Mouse (Mus musculus) forebrain, embryonic 10.5 days (tissue): ENCODE results near the gene Spata31d1a. TPM values are rescaled to one million over a fixed set of nuclear protein-coding genes. Genes with fewer than 3 reads are reported as not detected.

Source experiments
- DNase-seq: peaks from one replicate; pipeline ENCODE4 v3.0.0-alpha.2; 2017; ENCODE audit warnings: low spot score; ENCODE audit errors: extremely low spot score
- H3K27ac ChIP-seq: fragments of 300-500 bp; sonication (generic); 2 replicates; pipeline ENCODE4 v1.5.1; 2016; ENCODE audit warnings: mild to moderate bottlenecking
- H3K27me3 ChIP-seq: fragments of 300-500 bp; sonication (generic); 2 replicates; pipeline ENCODE4 v1.6.1; 2016; ENCODE audit warnings: mild to moderate bottlenecking; ENCODE audit not compliant: poor library complexity, severe bottlenecking
- H3K36me3 ChIP-seq: fragments of 300-500 bp; sonication (generic); replicated peaks from 2 replicates; pipeline ENCODE4 v1.6.1; 2016; ENCODE audit warnings: mild to moderate bottlenecking, moderate library complexity
- H3K4me1 ChIP-seq: fragments of 300-500 bp; sonication (generic); 2 replicates; pipeline ENCODE4 v1.6.1; 2016
- H3K4me3 ChIP-seq: fragments of 300-500 bp; sonication (generic); 2 replicates; pipeline ENCODE4 v1.5.1; 2016; ENCODE audit warnings: mild to moderate bottlenecking, moderate library complexity
- H3K9me3 ChIP-seq: fragments of 300-500 bp; sonication (generic); 2 replicates; pipeline ENCODE4 v1.6.1; 2016; ENCODE audit warnings: mild to moderate bottlenecking, moderate library complexity
- WGBS: fragments of 180-500 bp; shearing (Covaris S2); methylation state at CpG from one replicate; pipeline ENCODE4 v1.1.7; 2016; 5-methylcytosine and 5-hydroxymethylcytosine counted together
- polyA plus RNA-seq: library from polyadenylated mRNA; unstranded; fragments of >200 nt; fragmentation: Nextera tagmentation; extraction: Ambion mirVana; gene quantifications from 2 replicates; pipeline ENCODE4 v1.2.1, GENCODE M21; 2016

Gene Spata31d1a
- polyA plus RNA-seq, 1 experiment from 2014 or later: 0.04 TPM

GRCm38 (mm10) chr13:59656975-59657388 is 53.1 kb downstream of the Spata31d1a start:
- DNase-seq: no peak
- H3K36me3 ChIP-seq: peaks cover 95% of the 10 kb centered on the region
- WGBS: 26% methylated on average over 4 of the region's 4 CpGs
- no peak overlapping the region for H3K4me3 ChIP-seq
- no peaks in the 10 kb centered on the region for H3K9me3 ChIP-seq
- H3K27me3 ChIP-seq: no peaks in the 10 kb centered on the region
- H3K27ac ChIP-seq: peak overlapping the region; percentile 81
- peaks cover 36% of the 10 kb centered on the region for H3K4me1 ChIP-seq

- DNase-seq: no peak
- Histone ChIP-seq H3K27me3 (no peaks in the 10 kb centered on the region), H3K4me3 (no peak overlapping the region), H3K27ac (peak overlapping the region; percentile 81), H3K9me3 (no peaks in the 10 kb centered on the region), H3K36me3 (peaks cover 95% of the 10 kb centered on the region), H3K4me1 (peaks cover 36% of the 10 kb centered on the region)
- 82% methylated on average over 10 of the region's 10 CpGs for WGBS
Observed at GRCm38 (mm10) chr13:59656316-59656832, 53.8 kb downstream of the Spata31d1a start.

- 93% methylated on average over 15 of the region's 15 CpGs for WGBS
- no peak for DNase-seq
- Histone ChIP-seq H3K4me1 (peaks cover 36% of the 10 kb centered on the region), H3K4me3 (no peak overlapping the region), H3K9me3 (no peaks in the 10 kb centered on the region), H3K36me3 (peaks cover 95% of the 10 kb centered on the region), H3K27ac (peak overlapping the region; percentile 81; the same call in 1 of the 2 replicates), H3K27me3 (no peaks in the 10 kb centered on the region)
Observed at GRCm38 (mm10) chr13:59655718-59656315, 54.3 kb downstream of the Spata31d1a start.

- Histone ChIP-seq H3K27me3 (no peaks in the 10 kb centered on the region), H3K4me3 (no peak overlapping the region), H3K27ac (no peak overlapping the region), H3K9me3 (no peaks in the 10 kb centered on the region), H3K36me3 (peaks cover 95% of the 10 kb centered on the region), H3K4me1 (peaks cover 36% of the 10 kb centered on the region)
- DNase-seq: no peak
- 95% methylated on average over 5 of the region's 5 CpGs for WGBS
Observed at GRCm38 (mm10) chr13:59654465-59654864, 55.7 kb downstream of the Spata31d1a start.

- Histone ChIP-seq H3K27ac (0 out of 2 replicates have a peak overlapping the region, but pooled peaks have one; percentile 6), H3K36me3 (peaks cover 95% of the 10 kb centered on the region)
- 89% methylated on average over 3 of the region's 3 CpGs for WGBS
Observed at GRCm38 (mm10) chr13:59653136-59653535, 57.0 kb downstream of the Spata31d1a start.

GRCm38 (mm10) chr13:59652651-59653050 is 57.5 kb downstream of the Spata31d1a start:
- H3K9me3 ChIP-seq: no peaks in the 10 kb centered on the region
- H3K4me3 ChIP-seq: no peak overlapping the region
- H3K36me3 ChIP-seq: peaks cover 95% of the 10 kb centered on the region
- no peak overlapping the region for H3K27ac ChIP-seq
- no peaks in the 10 kb centered on the region for H3K27me3 ChIP-seq
- H3K4me1 ChIP-seq: peaks cover 39% of the 10 kb centered on the region
- DNase-seq: no peak
- 86% methylated on average over 5 of the region's 5 CpGs for WGBS

More at GRCm38 (mm10) chr13:59653136-59653535, 57.0 kb downstream of the Spata31d1a start:
- no peak overlapping the region for H3K4me3 ChIP-seq
- H3K9me3 ChIP-seq: no peaks in the 10 kb centered on the region
- DNase-seq: no peak
- no peaks in the 10 kb centered on the region for H3K27me3 ChIP-seq
- peaks cover 39% of the 10 kb centered on the region for H3K4me1 ChIP-seq

Other genes starting within 250 kb of the Spata31d1a start
- gene Agtpbp1, start 125.1 kb downstream of the Spata31d1a start, polyA plus RNA-seq: 12.6 and 13.6 TPM in 2 replicates
- 116 and 117 TPM in 2 replicates for gene Naa35, start 125.1 kb downstream of the Spata31d1a start, polyA plus RNA-seq
- gene Golm1, start 34.5 kb downstream of the Spata31d1a start, polyA plus RNA-seq: 142 and 154 TPM in 2 replicates
- not detected in 2 replicates for gene 4921517D22Rik, start 16.2 kb downstream of the Spata31d1a start, polyA plus RNA-seq
- 0.04 TPM in 1 of 2 replicates, not detected in the other for gene Spata31d1b, start 2.0 kb upstream of the Spata31d1a start, polyA plus RNA-seq
- gene Spata31d1d, start 21.4 kb upstream of the Spata31d1a start, polyA plus RNA-seq: not detected in 2 replicates
- gene 1700014D04Rik, start 36.4 kb upstream of the Spata31d1a start, polyA plus RNA-seq: not detected in 2 replicates
- gene Isca1, start 59.5 kb upstream of the Spata31d1a start, polyA plus RNA-seq: 93.3 and 93.8 TPM in 2 replicates
- not detected in 2 replicates for gene Gm49354, start 71.9 kb upstream of the Spata31d1a start, polyA plus RNA-seq
- 39.0 and 40.0 TPM in 2 replicates for gene Tut7, start 112.8 kb upstream of the Spata31d1a start, polyA plus RNA-seq